Mouse (Mus musculus) testis, adult 2 months (tissue): Measurements from ENCODE around the gene Pfkp.

Source experiments
- CTCF ChIP-seq: fragments of 200-500 bp; IDR thresholded peaks from 2 replicates; pipeline ENCODE4 v1.5.1; 2012; ENCODE audit warnings: low read depth, mild to moderate bottlenecking, inconsistent platforms, low read length, moderate library complexity; ENCODE audit not compliant: control insufficient read depth, insufficient read depth, insufficient replicate concordance
- POLR2A ChIP-seq: fragments of 200-500 bp; IDR thresholded peaks from 2 replicates; pipeline ENCODE4 v1.6.1; 2012; ENCODE audit warnings: low read depth, mild to moderate bottlenecking, inconsistent platforms, low read length, moderate library complexity; ENCODE audit not compliant: control insufficient read depth

DNA sequence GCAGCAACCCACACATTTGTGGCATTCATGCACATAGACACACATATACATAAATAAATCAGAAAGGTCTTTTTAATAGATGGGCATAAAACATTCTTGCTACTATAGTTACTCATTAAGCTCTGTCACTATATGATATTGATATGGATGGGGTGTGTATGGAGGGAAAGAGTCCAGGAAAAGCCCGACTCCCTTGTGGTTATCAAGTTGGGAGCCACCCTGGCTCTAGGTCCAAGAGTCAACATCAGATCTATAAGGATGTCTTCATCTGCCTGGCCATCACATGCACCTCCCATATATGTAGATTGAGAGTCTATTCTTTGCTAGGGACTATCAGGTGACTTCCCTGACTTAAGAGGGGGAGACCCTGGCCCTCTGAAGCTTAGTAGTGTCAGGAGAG, 7.1 kb downstream of the Pfkp start:
- TF ChIP-seq POLR2A (no peak), CTCF (no peak)
